Mouse (Mus musculus): ENCODE data around the gene Tenm4. TPM values are rescaled to one million over a fixed set of nuclear protein-coding genes. Genes with fewer than 3 reads are reported as not detected.

The Tenm4 gene
- total RNA-seq, 4 experiments from 2014 or later = 18.1 to 36.5 (median 27.2) TPM

GRCm38 (mm10) chr7:96780556-96780955, 609.5 kb downstream of the Tenm4 start:
- DNase-seq = no peak

GRCm38 (mm10) chr7:96781068-96781467, 610.0 kb downstream of the Tenm4 start:
- DNase-seq = no peak

GRCm38 (mm10) chr7:96782686-96783085, 611.6 kb downstream of the Tenm4 start:
- no peak for DNase-seq

- no peak for DNase-seq
Measured at GRCm38 (mm10) chr7:96785808-96786207, 614.8 kb downstream of the Tenm4 start.

GRCm38 (mm10) chr7:96786262-96787044, 615.4 kb downstream of the Tenm4 start:
- DNase-seq = no peak

GRCm38 (mm10) chr7:96788135-96788534, 617.1 kb downstream of the Tenm4 start:
- no peak for DNase-seq

GRCm38 (mm10) chr7:96790326-96790725, 619.3 kb downstream of the Tenm4 start:
- DNase-seq = no peak

- no peak for DNase-seq
Measured at GRCm38 (mm10) chr7:96792456-96793229, 621.6 kb downstream of the Tenm4 start.

GRCm38 (mm10) chr7:96796033-96796741, 625.1 kb downstream of the Tenm4 start:
- DNase-seq = peak; percentile 85

GRCm38 (mm10) chr7:96796788-96797485, 625.9 kb downstream of the Tenm4 start:
- peak; percentile 60 for DNase-seq

- no peak for DNase-seq
Measured at GRCm38 (mm10) chr7:96797716-96798332, 626.8 kb downstream of the Tenm4 start.

- no peak for DNase-seq
Measured at GRCm38 (mm10) chr7:96799816-96800215, 628.8 kb downstream of the Tenm4 start.

GRCm38 (mm10) chr7:96801368-96801767, 630.3 kb downstream of the Tenm4 start:
- peak; percentile 50 for DNase-seq

- no peak for DNase-seq
Measured at GRCm38 (mm10) chr7:96802216-96802615, 631.2 kb downstream of the Tenm4 start.

- no peak for DNase-seq
Measured at GRCm38 (mm10) chr7:96806561-96806960, 635.5 kb downstream of the Tenm4 start.

- no peak for DNase-seq
Measured at GRCm38 (mm10) chr7:96807281-96808058, 636.4 kb downstream of the Tenm4 start.

- no peak for DNase-seq
Measured at GRCm38 (mm10) chr7:96808059-96808646, 637.1 kb downstream of the Tenm4 start.

GRCm38 (mm10) chr7:96811691-96812090, 640.6 kb downstream of the Tenm4 start:
- DNase-seq = no peak

- DNase-seq = no peak
Measured at GRCm38 (mm10) chr7:96813036-96813435, 642.0 kb downstream of the Tenm4 start.
